Mouse (Mus musculus) ES-Bruce4 (cell line): ENCODE results near the gene Zfp74. TPM values are rescaled to one million over a fixed set of nuclear protein-coding genes. Genes with fewer than 3 reads are reported as not detected.

Experiments
- H3K27ac ChIP-seq: 2 replicates; pipeline ENCODE4 v1.5.1; 2012; ENCODE audit warnings: low read length, inconsistent platforms; ENCODE audit not compliant: insufficient read depth
- H3K27me3 ChIP-seq: 2 replicates; pipeline ENCODE4 v1.6.1; 2012; ENCODE audit warnings: mild to moderate bottlenecking, low read length, inconsistent platforms; ENCODE audit not compliant: control insufficient read depth, poor library complexity, insufficient read depth, severe bottlenecking
- H3K36me3 ChIP-seq: 2 replicates; pipeline ENCODE4 v1.6.1; 2012; ENCODE audit warnings: inconsistent platforms, mild to moderate bottlenecking, low read length, moderate library complexity; ENCODE audit not compliant: control insufficient read depth, poor library complexity, insufficient read depth, severe bottlenecking
- H3K4me1 ChIP-seq: one replicate; pipeline ENCODE4 v1.8.1; 2011; ENCODE audit warnings: low read length; ENCODE audit not compliant: control insufficient read depth, insufficient read depth
- H3K4me3 ChIP-seq: 2 replicates; pipeline ENCODE4 v1.5.1; 2011; ENCODE audit warnings: low read depth, mild to moderate bottlenecking, low read length
- H3K9ac ChIP-seq: 2 replicates; pipeline ENCODE4 v1.6.1; 2012; ENCODE audit warnings: low read depth, mild to moderate bottlenecking, inconsistent platforms; ENCODE audit not compliant: poor library complexity, severe bottlenecking
- H3K9me3 ChIP-seq: replicated peaks from 2 replicates; pipeline ENCODE4 v1.6.1; 2012; ENCODE audit warnings: mild to moderate bottlenecking, low read length, inconsistent platforms; ENCODE audit not compliant: control insufficient read depth, poor library complexity, insufficient read depth, severe bottlenecking
- CTCF ChIP-seq: IDR thresholded peaks from one replicate; pipeline ENCODE4 v1.8.1; 2011; ENCODE audit warnings: low read depth, low read length
- EP300 ChIP-seq: IDR thresholded peaks from 2 replicates; pipeline ENCODE4 v1.6.1; 2011; ENCODE audit warnings: low read depth, low read length; ENCODE audit not compliant: insufficient read depth
- POLR2A ChIP-seq: IDR thresholded peaks from one replicate; pipeline ENCODE4 v1.8.1; 2011; ENCODE audit warnings: low read length; ENCODE audit not compliant: insufficient read depth
- polyA plus RNA-seq: library from polyadenylated mRNA; stranded (reverse); fragments of >200 nt; gene quantifications from 2 replicates; pipeline ENCODE4 v1.2.4, GENCODE M21; 2011; ENCODE audit warnings: low read depth; ENCODE audit not compliant: missing spikeins, insufficient read depth, insufficient read length

Gene Zfp74
- polyA plus RNA-seq, 1 experiment: 19.7 TPM

DNA sequence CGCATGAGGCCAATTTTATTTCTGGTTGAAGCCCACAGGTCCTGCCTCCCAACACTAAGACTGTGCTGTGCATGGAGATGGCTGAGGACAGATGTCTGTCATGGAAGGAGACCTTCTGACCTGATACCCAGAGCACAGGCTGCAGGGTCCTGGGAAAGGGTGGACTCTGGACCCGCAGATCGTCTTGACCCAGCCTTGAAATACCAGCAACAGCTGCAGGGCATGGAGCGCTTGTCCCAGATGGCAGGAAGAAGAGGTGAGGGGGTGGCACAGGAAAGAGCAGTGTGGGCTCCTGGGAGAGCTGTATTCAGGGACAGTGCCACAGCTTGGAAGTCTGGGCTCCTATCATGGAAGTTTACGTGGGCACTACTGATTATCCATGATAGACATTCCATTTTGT lies 33.7 kb upstream of the Zfp74 start:
- TF ChIP-seq POLR2A: no peak
- no peak for TF ChIP-seq CTCF
- no peak for TF ChIP-seq EP300
- peaks cover 1% of the 10 kb centered on the region for H3K4me1 ChIP-seq
- peaks cover 55% of the 10 kb centered on the region for H3K36me3 ChIP-seq

DNA sequence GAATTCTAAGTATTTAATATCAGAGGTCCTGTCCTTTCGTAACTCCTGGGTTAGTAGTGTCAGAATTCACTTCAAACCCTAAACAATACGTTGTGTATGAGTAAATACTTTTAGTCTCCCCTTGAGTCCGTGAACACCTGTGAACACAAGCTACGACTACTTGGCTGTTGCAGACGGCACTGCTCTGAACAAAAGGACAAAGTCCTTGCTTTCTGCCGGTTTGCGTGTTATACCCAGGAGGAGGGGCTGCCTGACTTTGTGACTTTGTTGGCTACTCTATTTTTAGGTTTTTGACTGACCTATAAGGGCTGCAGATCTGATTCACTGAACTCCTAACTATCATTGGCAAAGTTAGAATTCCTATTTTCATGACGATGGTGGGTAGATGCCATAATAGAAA lies 32.2 kb upstream of the Zfp74 start:
- TF ChIP-seq EP300 (no peak), POLR2A (no peak), CTCF (no peak)
- H3K36me3 ChIP-seq: peaks cover 46% of the 10 kb centered on the region

More for the DNA sequence above, 33.7 kb upstream of the Zfp74 start:
- H3K9ac ChIP-seq: 0 out of 2 replicates have a peak overlapping the region, but pooled peaks have one; percentile 20
- H3K9me3 ChIP-seq: no peaks in the 10 kb centered on the region
- no peak overlapping the region for H3K27ac ChIP-seq
- H3K4me3 ChIP-seq: no peak overlapping the region
- no peaks in the 10 kb centered on the region for H3K27me3 ChIP-seq

DNA sequence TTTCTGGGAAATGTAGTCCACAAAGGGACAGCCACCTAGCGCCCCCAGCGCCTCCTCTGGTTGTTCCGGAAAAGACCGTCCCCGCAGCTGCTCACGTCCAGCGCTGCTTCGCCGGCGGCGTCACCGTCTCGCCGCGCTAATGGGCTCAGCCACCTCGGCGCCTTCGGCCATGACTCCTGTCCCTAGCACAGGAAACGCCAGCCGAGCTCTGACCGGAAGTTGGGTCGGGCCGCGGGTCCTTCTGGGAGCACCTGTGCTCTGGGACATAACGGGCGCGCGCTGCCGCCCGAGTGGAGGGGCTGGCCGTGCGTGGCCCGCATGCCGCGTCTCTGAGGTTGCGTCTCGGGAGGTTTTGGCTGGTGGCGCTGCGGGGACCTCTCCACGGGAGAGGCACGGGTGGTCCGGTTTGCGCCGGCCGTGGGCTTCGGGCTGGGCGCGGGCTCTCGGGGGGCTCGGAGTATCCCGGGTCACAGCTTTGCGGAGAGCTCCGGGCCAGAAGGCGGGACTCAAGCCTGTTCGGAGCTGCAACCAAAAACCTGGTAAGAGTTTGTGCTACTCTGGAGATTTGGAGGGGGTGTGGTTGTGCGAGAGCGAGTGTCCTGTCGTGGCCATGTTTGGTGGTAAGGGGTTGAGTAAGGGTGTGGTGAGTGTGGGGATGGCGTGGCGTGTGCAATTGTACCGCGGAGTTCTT lies 29.9 kb upstream of the Zfp74 start, which contains the start of gene Zfp568:
TSS of gene Zfp568 (plus strand) at position 266 of the 691 bp plus-strand sequence.
- Histone ChIP-seq H3K9ac (peak within 1 kb of the TSS; percentile 93), H3K27me3 (no peaks in the 10 kb centered on the region), H3K4me1 (peaks cover 1% of the 10 kb centered on the region), H3K9me3 (peaks cover 16% of the 10 kb centered on the region), H3K4me3 (peak within 1 kb of the TSS; percentile 88), H3K36me3 (peaks cover 30% of the 10 kb centered on the region), H3K27ac (peak within 1 kb of the TSS; percentile 100)
- TF ChIP-seq POLR2A: peak; percentile 97
- TF ChIP-seq CTCF: peak; percentile 20
- TF ChIP-seq EP300: no peak

More for the DNA sequence above, 32.2 kb upstream of the Zfp74 start:
- peak overlapping the region; percentile 93; the same call in 1 of the 2 replicates for H3K9ac ChIP-seq
- no peaks in the 10 kb centered on the region for H3K27me3 ChIP-seq
- peaks cover 1% of the 10 kb centered on the region for H3K4me1 ChIP-seq
- peak overlapping the region; percentile 43 for H3K4me3 ChIP-seq
- H3K27ac ChIP-seq: peak overlapping the region; percentile 26; the same call in 1 of the 2 replicates
- H3K9me3 ChIP-seq: no peaks in the 10 kb centered on the region

DNA sequence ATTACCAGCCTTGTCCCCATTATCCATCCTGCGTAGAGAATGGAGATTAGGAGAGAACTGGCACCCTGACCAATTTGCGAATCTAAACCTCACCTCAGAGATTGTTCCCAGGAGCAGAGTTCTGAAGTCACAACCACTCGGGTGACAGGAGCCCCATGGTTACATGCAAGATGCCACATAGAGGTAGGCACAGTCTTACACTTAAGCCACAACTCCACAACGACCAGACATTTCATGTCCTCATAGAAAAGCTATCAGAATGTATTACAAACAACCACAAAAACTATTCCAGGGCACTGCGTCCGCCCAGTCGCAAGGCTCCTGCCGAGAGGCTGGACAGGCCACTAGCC lies 29.4 kb upstream of the Zfp74 start:
- no peaks in the 10 kb centered on the region for H3K27me3 ChIP-seq
- H3K4me1 ChIP-seq: peaks cover 1% of the 10 kb centered on the region
- peak overlapping the region; percentile 93 for H3K9ac ChIP-seq
- peak overlapping the region; percentile 100 for H3K27ac ChIP-seq
- H3K36me3 ChIP-seq: peaks cover 27% of the 10 kb centered on the region
- TF ChIP-seq POLR2A: no peak
- peaks cover 20% of the 10 kb centered on the region for H3K9me3 ChIP-seq
- peak overlapping the region; percentile 88 for H3K4me3 ChIP-seq

DNA sequence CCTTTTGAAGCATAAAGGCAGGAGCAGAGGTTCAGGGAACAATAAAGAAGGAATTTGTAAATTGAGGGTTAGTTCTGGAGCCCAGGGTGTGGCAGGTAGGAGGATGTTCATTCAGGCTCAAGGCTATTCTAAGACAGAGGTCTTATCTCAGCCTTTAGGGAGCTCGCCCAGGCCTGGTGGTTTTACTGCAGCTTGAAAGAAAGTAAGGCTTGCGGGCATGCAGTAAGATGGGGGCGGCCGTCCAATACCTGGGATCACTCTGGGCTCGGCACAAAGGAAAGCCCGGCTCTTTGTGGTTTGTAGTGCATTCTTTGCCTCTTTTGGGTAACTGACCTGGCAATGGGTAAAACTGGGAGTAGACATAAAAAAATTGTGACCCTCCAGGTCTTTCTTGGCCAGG lies 29.0 kb upstream of the Zfp74 start:
- H3K4me3 ChIP-seq: peak overlapping the region; percentile 88
- peaks cover 20% of the 10 kb centered on the region for H3K9me3 ChIP-seq
- H3K36me3 ChIP-seq: peaks cover 24% of the 10 kb centered on the region
- peak overlapping the region; percentile 100 for H3K27ac ChIP-seq
- peak overlapping the region; percentile 93 for H3K9ac ChIP-seq
- no peaks in the 10 kb centered on the region for H3K27me3 ChIP-seq
- H3K4me1 ChIP-seq: peaks cover 1% of the 10 kb centered on the region
- TF ChIP-seq POLR2A (peak; percentile 19), CTCF (no peak), EP300 (peak; percentile 93)

DNA sequence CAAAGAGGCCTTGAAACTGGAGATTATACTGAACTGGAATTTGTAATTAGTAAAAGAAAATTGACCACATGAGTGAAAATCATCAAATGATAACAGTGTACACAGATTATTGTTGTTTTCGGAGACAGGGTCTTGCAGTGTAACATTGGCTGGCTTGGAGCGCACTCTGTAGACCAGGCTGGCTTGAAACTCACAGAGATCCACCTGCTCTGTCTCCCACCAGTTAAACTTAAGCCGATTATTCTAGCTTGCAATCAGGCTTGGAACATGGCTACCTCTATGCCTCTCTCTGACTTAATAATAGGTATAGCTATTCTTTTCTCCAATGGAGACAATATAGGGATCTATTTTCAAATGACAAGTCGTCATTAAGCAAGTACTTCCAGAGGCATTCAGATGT lies 28.5 kb upstream of the Zfp74 start:
- Histone ChIP-seq H3K27me3 (no peaks in the 10 kb centered on the region), H3K36me3 (peaks cover 18% of the 10 kb centered on the region), H3K4me3 (peak overlapping the region; percentile 60), H3K27ac (peak overlapping the region; percentile 100), H3K9me3 (peaks cover 22% of the 10 kb centered on the region), H3K4me1 (peaks cover 1% of the 10 kb centered on the region), H3K9ac (peak overlapping the region; percentile 93)
- TF ChIP-seq EP300 (no peak), POLR2A (no peak), CTCF (no peak)
